Mouse (Mus musculus) adrenal gland, adult 18-20 months (tissue): Measurements from ENCODE around the gene Dcp1b. TPM values are rescaled to one million over a fixed set of nuclear protein-coding genes. Genes with fewer than 3 reads are reported as not detected.

Experiments
- DNase-seq, 2 experiments: peaks; one replicate each; pipeline ENCODE4 v3.0.0; 2021 to 2022; ENCODE audit warnings: low spot score in 2 of 2
- total RNA-seq, 2 experiments: library from RNA; stranded (reverse); gene quantifications; 1 replicate in 1 of 2; 2 replicates in 1 of 2; pipeline ENCODE4 v1.2.3; 2021

The Dcp1b gene
- total RNA-seq, 2 experiments from 2014 or later: 7.9 to 10.7 TPM

DNA sequence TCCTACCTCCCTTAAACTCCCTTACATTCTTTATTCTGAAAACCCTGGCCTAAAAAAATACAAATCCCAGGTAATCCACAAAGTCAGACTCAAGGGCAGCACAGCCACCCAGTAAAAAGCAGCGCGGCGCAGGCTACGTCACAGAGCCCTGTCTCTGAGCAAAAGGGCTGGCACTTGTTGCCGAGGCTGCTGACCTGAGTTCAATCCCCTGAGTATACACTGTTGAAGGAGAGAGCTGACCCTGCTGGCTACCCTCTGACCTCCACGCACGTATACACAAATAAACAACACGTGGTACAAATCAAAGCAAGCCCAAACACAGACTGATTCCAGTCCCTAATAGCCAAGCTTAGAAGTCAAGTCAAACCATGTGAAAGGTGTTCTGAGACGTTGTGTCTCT lies 19.1 kb downstream of the Dcp1b start:
- no peak for DNase-seq

DNA sequence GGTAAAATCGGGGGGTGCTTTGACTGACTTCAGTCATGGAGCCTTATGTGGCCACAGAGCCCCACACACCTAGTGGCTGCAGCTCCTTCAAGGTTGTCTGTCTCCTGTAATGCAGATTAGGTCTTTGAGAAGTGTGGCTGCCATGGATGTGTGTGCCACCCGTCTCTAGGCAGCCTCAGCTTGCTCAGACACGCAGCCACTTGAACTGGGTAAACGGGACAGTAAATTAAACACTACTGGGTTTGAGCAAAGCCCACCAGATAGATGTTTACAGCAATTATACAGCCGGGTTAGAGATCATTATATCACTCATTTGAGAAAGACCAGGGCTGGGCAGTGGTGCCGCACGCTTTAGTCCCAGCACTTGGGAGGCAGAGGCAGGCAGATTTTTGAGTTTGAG lies 19.5 kb downstream of the Dcp1b start:
- DNase-seq: no peak

DNA sequence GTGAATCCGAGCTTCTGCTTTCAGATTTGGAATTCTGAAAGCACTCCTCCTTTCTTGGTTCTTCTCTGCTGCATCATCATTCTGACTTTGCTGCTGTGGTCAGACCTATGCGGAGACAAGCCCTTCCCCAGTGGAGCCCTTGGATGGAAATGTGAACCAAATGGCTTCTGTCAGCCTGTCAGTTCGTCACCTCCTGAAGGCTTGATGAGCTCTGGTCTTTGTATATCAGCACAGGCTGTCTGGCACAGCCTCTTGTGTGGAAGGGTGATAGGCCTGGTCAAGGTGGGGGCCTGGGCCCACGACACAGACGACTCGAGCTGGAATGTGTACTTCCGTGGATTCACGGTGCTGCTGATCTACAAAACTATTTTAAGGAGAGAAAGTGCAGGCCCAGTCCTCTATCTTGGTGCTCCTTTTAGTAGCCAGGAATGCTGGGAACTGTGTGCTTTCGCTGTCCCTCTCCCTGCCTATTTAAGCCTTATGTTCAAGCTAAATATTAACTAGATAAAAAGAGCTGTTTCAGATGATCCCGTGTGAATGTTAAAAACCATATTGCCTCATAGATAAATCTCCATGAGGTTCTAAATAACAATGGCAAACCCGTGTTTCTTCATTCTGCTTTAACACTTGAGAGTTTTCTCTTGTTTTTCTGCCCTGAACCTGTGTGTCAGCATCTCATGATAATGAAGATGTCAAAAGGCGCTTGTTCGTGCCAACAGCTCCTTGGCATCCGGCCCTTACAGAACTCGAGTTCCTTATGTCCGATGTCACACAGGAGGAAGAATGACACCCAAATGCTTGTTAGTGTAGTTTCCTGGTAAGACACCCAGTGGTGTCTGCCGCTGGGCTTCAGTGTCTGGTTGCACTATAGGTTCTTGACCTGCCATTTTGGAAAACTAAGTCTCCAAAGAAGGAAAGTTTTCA lies 21.6 kb downstream of the Dcp1b start, which contains the start of gene Cacna1c:
Cacna1c (minus strand) TSS at position 37 of the 924 bp plus-strand sequence.
- DNase-seq: no peak

DNA sequence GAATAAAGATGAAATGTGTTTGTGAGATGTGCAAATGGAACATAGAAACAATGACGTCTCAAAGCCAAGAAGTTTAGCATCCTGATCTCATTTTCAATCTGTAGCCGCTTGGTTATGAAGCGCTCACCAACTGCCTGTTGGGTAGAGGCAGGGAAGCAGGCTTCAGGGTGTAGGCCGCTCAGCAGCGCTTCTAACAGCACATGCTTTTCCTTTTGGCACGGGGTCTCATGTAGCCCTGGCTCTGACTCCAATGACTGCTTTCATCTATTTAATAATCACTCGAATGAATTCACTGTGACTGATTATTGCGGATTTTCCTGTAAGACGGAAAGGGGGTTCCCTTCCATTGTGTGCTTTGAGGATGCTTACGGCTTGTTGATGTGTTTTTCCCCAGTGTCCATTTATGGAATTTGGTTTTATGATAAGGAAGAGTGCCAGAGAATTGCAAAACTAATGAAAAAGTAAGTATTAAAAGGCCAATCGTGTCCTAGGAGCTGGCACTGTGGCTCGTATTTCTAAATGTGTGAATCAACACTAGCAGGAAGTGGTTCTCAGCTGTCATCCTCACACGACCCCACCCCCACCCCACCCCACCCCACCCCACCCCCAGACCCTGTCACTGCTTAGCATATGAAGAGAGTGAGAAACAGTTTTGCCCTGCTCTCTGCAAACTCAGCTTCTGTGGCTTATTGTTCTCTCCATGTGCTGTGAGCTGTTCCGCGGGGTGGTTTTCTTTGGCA lies 23.7 kb downstream of the Dcp1b start:
- DNase-seq: no peak

DNA sequence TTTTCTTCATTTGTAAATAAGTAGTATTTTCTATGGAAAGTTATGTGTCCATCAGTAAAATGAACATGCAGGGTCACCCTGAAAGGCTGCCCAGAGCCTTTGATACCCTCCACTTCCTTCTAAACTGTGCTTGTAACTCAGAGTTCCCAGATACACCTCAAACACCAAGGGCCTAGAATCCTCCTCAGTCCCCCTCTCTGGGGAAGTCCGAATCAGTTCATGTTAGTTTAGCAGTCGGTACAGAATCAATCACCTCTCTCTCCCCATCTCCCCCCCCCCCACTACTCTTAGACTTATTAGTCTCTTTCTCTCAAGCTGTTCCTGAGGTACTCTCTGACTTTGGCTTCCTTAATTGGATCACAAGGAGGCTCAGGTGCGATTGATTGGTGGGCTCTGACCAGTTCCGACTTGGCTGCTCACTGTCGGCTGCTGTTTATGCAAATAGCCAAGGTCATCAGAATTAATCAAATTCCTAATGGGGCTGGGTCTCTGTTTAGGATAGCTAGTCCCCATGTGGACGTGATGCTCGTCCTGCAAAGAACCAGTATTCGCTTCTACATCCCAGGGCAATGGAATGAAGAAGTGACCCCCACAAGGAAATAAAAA lies 24.3 kb downstream of the Dcp1b start:
- peak in 1 of 2 experiments; percentile 9 for DNase-seq

DNA sequence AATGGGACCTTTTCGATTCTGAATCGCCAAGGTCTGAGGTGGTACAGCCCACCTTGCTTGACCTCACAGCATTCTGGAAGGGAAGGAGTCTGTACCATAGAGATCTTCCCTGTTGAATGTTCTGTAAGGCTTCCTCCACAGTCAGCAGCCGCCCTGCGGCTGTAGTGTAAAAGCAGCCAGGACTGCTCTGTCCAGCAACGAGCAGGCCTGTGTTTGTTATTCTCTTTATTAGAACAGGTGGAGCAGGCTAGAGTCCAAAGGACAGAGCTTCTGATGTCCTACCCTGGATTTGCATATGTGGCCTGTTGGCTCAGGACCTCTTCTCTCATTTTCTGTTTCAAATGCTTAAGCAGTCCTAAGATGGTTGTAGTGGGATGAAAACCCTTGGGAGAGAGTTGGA lies 25.3 kb downstream of the Dcp1b start:
- DNase-seq: no peak

DNA sequence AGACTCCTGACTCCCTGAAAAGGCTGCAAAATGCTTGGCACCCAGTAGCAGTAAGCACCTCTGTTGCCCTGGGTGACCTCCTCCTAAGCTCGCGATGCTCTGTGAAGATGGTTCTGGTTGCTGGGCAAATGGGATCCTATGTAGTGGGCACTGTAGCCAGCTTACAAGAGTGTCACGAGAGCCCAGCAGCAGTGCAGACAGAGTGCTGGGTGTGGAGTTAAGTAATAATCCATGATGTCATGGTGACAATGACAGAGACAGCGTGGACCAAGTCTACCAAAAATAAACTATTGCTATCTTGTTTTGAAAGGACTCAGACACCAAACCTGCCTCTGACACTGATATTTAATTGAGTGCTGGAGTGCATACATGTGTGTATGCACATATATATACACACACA lies 26.5 kb downstream of the Dcp1b start:
- no peak for DNase-seq

DNA sequence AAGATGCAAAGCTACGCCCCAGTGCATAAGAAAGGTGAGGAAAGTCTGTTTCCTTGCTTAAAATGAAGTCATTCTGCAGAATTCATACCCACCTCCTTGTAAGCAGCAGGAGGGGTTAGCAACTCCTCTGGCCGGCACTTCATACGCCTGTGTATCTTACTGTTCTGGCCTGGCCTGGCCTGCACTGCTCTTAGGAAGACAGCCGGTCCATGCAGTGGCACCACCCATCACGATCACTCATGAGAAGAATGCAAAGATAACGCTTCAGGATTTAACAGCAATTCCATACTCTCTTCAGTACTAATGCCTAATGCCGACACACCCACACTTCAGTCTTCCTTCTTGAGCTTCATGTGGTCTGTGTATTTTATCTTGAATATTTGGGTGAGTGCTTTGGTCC lies 29.2 kb downstream of the Dcp1b start:
- DNase-seq: peak in 1 of 2 experiments; percentile 8

DNA sequence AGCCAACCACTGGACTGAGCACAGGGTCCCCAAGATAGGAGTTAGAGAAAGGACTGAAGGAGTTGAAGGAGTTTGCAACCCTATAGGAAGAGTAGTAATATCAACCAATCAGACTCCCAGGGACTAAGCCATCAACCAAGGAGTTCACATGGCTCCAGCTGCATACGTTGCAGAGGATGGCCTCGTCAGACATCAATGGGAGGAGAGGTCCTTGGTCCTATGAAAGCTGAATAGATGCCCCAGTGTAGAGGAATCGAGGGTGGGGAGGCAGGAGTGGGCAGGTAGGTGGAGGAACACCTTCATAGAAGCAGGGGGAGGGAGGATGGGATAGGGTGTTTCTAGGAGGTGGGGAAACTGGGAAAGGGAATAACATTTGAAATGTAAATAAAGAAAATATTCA lies 29.9 kb downstream of the Dcp1b start:
- peak in 1 of 2 experiments; percentile 7 for DNase-seq

DNA sequence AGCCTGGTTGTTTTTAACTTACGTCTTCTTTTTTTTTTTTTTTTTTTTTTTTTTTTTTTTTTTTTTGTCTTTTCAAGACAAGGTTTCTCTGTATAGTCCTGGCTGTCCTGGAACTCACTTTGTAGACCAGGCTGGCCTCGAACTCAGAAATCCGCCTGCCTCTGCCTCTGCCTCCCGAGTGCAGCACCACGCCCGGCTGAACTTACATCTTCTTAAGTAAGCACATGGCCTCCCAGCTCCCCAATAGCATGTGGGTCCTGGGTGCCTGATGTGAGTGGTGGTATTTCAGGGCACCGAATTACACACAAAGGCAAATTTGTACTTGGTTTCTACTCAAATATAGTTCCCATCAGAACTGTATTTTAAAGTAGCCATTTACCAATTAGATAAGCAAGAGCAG lies 31.0 kb downstream of the Dcp1b start:
- DNase-seq: peak in 1 of 2 experiments; percentile 6

DNA sequence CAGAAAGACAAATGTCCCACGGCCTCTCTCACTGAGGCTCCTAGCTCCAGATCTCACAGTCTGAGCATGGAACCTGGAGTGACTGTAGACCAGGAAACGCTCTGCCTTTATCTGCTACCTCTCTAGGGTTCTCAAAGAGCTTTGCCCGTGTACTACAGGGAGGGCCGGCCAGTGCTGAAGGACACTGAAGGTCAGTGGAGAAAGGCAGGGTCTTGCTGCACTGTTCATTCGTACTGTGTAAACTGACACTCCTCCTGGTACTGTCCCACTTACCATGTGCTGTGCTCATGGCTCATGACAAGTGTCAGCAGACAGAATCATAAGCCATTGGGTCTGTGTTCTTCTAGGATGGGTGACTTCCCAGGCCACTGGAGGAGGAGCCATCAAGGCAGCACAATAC lies 38.3 kb downstream of the Dcp1b start:
- peak in 1 of 2 experiments; percentile 9 for DNase-seq

DNA sequence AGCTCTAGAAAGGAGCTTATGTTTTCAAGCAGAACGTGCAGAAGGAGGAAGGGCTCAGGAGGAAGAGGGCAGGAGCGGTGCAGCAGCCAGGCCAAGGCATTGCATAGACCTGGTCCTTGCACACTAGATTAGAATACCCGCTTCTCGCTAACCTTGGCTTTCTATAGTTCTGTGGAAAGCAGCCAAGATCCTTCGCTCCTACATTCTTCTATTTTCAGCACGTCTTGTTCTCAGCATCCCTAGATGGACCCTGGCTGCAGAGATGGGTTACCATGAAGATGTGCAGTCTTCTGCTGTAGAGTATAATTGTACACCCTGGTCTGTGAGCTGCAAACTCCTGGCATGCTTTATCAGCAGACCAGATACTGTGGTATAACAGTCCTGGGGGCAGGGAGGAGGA lies 39.1 kb downstream of the Dcp1b start:
- peak in 1 of 2 experiments; percentile 7 for DNase-seq

DNA sequence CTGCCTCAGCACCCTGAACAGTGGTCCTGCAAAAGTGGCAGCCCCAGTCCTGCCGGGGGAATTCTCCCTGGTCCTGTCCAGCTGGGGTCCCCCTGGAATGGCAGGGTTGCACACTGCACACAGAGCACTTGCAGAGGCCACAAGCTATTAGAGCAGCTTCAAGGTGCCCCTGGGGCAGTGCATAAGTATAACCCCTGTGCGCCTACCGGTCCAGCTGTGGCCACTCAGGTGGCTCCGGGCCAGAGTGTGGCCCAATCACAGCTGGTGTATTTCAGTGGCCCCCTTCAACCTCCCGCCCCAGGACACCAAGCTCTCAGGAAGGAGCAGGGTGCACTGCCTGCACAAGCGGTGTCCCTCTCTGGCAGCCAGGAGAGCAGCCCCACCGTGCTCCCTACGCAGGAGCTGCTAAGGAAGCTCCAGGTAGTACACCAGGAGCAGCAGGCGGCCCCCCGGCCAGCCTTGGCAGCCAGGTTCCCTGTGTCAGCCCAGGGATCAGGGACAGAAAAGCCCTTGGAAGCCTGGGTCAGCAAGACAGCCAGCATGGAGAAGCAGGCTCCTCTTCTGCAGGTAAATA lies 40.1 kb downstream of the Dcp1b start:
- DNase-seq: peak in 1 of 2 experiments; percentile 14

DNA sequence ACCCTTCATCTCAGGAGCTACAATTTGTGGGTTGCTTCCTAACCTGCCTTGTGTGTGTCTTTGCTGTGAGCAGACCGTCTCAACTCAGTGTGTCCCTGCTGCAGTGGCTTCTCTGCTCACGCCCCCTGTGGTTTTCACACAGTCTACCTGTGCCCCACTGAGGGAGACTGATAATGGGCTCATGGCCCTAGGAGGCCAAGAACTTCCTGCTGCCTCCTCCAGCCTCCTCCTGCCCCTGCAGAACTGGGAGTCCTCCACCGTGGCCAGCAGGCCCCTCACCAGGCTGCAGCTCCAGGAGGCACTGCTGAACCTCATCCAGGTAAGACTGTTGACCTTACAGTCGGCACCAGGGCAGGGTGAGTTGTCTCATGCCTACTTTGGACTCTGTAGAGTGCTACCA lies 42.6 kb downstream of the Dcp1b start:
- peak in 1 of 2 experiments; percentile 15 for DNase-seq

DNA sequence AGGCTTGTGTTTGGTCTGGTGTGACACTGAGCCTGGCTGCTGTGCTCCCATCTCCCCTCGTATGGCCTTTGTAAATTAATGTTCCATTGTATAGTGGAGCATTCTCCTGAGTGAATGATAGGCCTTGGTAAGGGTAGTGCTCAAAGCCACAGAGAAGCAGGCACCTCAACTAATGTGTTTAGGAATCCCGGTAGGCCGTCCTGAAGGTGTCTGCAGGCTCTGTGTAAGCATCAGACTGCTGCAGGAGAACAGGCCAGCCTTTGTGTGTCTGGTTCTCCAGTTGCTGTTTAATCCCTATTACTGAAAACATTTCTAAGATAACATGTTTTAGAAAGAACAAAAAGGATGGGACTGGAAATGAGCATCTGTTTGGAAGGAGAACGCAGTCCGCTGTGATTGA lies 43.5 kb downstream of the Dcp1b start:
- DNase-seq: no peak

DNA sequence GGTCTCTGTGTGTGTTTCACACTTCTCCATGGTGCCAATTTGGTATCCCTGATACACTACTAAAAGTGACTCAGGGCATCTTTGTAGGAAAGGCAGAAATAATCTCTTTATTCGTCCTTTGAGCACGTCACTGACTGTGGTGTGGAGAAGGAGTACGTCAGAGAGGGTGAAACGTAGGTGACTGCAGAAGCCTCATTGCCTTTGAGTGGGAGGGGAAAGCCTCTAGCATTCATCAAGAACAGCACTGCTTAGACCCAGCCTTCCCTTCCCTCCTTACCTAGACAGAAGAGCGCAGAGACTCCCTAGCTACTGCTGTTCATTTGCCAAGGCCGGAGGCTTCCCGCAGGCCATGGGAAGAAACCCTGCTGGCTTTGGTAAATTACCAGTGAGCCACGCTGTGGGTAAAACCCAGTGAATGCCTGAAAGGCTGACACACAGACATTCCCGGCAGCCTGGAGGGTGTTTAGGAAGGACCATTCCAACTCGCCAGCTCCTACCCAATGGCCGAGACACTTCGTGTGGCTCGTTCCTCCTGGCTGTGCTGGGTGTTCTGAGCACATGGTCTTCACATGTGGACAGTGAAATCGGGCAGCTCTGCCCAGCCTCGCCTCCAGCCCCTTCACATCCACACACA lies 44.3 kb downstream of the Dcp1b start:
- no peak for DNase-seq

DNA sequence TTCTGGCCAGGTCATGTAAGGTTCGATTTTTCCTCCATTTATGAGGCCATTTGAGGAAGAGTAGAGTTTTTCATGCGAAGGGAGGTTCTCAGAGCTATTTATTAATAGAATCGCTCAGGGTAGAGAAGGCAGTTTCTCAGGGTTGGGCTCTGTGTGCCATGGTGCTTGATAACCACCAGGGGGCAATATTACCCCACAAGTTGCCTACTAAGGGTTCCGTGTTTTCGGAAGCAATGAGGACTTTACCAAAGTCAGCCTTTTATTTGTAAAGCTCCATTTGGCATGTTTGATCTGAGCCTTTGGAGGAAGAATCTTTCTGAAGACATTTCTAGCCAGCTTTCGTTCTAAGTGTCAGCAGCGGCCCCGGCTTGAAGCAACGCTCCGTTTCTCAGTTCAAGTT lies 45.2 kb downstream of the Dcp1b start:
- peak in 1 of 2 experiments; percentile 39 for DNase-seq

DNA sequence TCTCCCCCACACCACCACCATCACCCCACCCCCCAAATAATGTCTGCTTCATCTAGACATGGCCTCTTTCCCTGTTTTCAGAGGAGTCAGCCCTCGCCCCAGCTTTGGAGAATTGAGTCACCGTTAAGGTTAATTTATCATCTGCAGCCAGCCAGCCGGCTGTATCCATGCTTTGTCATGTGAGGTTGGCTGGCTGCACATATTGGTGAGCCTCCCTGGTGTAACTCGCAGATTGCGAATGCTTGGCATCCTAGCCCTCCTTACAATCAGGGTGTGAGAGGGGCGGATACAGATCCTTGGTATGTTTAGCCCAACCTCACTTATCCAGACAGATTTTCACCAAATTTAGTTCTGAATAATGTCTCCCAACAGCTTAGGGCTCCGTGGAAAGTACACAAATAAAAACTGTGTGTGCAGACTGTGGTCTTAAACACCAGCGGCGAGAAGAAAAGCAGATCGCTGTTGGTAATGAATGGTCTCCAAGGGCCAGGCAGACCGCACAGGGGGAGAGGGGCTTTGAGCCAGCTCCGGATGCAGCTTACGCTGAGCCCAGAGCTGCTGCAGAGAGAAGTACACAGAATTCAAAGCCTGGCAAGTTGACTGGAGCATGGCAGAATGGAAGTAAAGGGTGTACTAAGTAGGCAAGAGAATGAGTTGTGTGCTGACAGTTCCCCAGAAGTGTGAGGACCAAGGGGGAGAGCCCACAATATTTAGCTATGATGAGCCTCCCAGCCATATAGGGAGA lies 49.6 kb downstream of the Dcp1b start:
- peak in 1 of 2 experiments; percentile 18 for DNase-seq

DNA sequence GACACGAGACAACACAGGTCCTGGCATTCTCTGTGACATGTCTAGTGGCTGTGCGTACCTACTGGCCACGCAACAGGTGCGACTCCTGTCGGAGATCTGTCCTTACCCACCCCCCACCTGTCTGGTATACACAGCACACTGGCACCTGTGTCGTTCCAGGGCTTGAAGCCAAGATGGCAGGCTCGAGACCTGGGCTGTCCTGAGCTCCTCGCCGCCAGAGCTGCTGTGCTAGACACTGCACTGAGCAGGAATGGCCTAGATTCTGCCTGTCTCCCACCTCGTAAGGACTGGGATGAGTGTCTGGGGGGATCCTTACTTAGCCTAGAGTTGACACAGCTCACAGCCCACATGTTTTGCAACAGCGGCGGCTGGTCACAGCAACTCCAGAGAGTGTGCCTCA lies 50.2 kb downstream of the Dcp1b start:
- peak in 1 of 2 experiments; percentile 19 for DNase-seq

DNA sequence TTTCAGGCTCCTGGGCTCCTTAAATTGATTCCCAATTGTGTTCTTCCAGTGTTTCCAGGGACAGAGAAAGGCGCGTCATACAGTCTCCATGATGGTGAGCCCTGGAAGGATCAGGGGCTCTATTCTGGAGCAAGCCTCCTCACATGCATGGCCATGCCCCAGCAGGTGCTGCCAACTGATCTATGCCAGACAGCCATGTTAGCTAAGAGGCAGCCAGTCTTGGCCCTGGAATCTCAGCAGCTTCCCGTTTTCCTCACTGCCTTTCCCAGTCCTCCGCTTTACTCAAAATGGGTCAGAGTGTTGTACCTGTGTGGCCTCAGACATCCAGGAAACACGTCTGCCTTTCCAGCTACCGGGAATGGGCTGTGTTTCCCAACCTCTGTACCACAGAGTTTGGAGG lies 50.7 kb downstream of the Dcp1b start:
- no peak for DNase-seq
